Mouse (Mus musculus): ENCODE data around the gene Slc22a12.

DNA sequence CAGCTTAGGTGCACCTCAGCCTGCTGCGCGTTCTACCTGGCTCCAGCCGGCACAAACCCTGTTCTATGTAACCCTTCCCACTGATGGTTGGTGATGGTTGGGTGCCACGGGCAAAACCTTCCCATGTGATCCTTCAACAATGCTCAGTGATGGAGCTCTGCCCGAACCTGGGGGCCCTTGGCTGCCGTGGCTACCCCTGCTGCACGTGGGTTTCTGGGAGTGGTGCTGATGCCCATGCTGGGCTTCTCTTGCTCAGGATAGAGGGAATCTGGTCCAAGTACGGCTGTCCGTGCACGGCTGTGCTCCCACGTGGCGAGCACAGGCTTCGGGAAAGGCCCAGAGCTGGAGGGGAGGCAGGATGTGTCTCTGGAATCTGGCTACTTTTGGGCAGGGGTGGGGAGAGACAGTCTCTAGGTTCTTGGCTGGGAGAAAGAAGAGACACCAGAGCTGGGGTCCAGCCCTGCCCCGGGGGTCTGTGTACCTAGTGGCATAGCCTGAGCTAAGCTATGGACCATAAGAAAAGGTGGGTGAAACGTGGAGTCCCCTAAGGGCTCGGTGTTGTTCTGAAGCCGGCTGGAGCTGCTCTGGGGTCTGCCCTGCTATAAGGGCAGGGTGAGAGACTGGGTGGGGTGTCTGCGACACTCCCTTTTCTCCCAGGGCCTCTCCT is 48.2 kb downstream of the Slc22a12 start:
- no peak for TF ChIP-seq POLR2A (IDR thresholded peaks at IDR 0.05; ENCODE audit: low read depth, low read length)
- no peak for TF ChIP-seq CTCF (conservative IDR thresholded peaks at IDR 0.05; ENCODE audit: insufficient read depth, insufficient read length, low read depth, low read length)

Measured in kidney, adult 2 months (tissue).